Mouse (Mus musculus): ENCODE data around the gene Gnb1. TPM values are rescaled to one million over a fixed set of nuclear protein-coding genes. Genes with fewer than 3 reads are reported as not detected.
"Not testable (repeated sequence)": the region's sequence is repeated elsewhere in the genome, so short reads cannot be mapped to it uniquely, and the experiment has no call there.

Gnb1 gene
- total RNA-seq, 2 experiments from 2014 or later, result 272 to 286 TPM

GRCm38 (mm10) chr4:155549993-155550392 is 58.8 kb downstream of the Gnb1 start:
- DNase-seq (ENCODE audit: low spot score in 2 of 2), result no peak

- no peak for DNase-seq (ENCODE audit: low spot score in 2 of 2)
Measured at GRCm38 (mm10) chr4:155550446-155550845, 59.3 kb downstream of the Gnb1 start.

DNA sequence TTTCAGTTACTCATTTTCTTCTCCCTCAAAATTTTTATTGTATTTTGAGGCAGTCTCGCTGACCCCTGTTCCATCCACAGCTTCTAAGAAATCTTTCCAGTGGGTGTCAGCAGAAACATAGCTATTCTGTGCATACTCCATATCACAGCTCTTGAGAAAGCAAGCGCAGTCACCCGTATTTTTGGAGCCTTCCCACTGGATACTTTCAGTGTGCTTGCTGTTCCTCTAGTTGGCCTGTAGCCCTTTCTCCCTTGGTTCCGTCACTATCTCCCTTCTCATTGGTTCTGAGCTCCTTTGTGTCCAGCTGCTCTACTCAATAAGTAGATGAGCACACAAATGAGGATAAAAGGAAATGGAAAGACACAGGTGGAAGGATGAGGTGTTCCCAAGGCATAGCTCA is 59.9 kb downstream of the Gnb1 start:
- no peak for DNase-seq (ENCODE audit: low spot score in 2 of 2)

DNA sequence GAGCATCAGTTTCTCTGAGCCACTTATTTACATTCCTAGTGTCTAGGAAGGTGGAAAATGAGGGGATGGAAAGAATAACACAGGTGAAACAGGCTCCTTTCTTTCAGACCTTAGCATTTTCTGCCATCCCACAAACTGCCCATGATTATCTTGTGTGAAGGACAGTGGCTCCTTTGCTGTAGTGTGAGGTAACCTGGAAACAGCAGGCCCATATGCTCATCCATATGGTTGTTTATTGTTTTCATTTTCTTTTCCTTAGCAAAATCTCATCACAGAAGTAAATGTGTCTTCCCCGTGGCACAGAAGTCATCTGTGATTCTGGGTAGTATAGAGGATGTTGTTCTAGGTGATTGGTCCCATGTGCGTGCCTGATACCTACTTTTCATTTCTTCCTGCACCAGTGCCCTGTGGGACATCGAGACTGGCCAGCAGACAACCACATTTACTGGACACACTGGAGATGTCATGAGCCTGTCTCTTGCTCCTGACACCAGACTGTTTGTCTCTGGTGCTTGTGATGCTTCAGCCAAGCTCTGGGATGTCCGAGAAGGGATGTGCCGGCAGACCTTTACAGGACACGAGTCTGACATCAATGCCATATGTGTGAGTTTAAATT is 61.9 kb downstream of the Gnb1 start:
- no peak for DNase-seq (ENCODE audit: low spot score in 2 of 2)

DNA sequence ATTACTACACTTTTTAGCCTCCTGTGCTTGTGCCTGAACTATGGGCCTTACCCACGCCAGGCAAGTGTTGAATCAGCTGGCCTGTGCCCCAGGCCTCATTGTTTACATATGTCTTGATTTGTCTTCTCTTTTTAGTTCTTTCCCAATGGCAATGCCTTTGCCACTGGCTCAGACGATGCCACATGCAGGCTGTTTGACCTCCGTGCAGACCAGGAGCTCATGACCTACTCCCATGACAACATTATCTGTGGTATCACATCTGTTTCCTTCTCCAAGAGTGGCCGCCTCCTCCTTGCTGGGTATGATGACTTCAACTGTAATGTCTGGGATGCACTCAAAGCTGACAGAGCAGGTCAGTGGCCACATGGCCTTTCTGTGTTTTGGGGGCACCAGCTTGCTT is 63.7 kb downstream of the Gnb1 start:
- no peak for DNase-seq (ENCODE audit: low spot score in 2 of 2)

DNA sequence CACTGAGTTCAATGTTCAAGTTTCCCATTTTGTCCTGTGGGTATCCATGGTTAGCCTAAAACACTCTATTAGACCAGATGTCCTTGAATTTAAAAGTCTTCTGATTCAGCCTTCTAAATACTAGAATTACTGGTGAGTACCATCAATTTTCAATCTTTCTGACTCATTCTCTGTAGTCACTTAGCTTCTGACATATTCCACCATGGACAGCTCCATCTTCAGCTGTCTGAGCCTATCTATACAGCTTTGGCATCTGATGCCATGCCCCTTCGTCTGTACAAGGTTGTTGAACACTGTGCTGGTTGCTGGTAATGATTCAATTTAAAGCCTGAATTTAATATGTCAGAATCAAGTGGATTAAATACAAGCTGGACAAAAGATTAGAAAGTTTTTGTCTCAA is 64.3 kb downstream of the Gnb1 start:
- no peak for DNase-seq (ENCODE audit: low spot score in 2 of 2)

DNA sequence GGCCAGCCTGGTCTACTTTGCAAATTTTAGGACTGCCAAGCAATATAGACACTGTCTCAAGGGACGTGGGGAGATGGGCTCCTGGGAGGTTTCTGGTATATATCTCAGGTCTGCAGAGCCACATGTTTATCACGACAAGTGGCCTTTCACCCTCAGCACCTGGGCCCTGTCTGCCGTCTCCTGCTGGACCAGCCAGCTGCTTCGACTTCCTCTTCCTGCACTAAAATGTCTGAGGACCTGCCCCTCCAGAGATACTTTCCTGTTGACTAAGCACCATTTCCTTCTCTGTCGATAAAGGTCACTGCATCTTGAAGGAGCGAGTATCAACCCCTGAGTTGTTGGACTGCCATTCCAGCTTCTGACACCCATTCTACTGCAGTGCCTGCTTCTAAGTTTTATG is 68.3 kb downstream of the Gnb1 start:
- no peak for DNase-seq (ENCODE audit: low spot score in 2 of 2)

DNA sequence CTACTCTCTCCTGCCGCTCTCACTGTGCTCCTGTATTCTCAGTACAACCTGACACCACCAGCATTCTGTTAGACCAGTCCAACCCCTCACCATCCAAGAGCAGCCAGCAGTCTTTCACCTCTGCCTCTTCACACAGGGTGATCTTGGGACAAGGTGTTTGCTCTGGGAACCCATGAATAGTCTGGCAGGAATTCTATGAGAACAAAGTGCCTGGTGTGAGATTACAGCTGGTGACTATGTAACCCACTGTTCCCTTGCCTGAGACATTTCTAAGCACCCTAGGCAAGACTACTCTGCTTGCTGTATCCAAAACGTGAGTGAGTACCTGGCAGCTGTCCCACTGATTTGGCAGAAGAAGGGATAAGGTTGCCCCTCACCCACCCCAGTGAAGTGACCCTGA is 69.8 kb downstream of the Gnb1 start:
- no peak for DNase-seq (ENCODE audit: low spot score in 2 of 2)

GRCm38 (mm10) chr4:155561661-155562442 is 70.7 kb downstream of the Gnb1 start, which contains the start of gene Nadk:
TSS of gene Nadk (plus strand) at chr4:155562378.
- no peak for DNase-seq (ENCODE audit: low spot score in 2 of 2)

- peak in 1 of 2 experiments; percentile 71 for DNase-seq (ENCODE audit: low spot score in 2 of 2)
Measured at GRCm38 (mm10) chr4:155562725-155563399, 71.7 kb downstream of the Gnb1 start.

DNA sequence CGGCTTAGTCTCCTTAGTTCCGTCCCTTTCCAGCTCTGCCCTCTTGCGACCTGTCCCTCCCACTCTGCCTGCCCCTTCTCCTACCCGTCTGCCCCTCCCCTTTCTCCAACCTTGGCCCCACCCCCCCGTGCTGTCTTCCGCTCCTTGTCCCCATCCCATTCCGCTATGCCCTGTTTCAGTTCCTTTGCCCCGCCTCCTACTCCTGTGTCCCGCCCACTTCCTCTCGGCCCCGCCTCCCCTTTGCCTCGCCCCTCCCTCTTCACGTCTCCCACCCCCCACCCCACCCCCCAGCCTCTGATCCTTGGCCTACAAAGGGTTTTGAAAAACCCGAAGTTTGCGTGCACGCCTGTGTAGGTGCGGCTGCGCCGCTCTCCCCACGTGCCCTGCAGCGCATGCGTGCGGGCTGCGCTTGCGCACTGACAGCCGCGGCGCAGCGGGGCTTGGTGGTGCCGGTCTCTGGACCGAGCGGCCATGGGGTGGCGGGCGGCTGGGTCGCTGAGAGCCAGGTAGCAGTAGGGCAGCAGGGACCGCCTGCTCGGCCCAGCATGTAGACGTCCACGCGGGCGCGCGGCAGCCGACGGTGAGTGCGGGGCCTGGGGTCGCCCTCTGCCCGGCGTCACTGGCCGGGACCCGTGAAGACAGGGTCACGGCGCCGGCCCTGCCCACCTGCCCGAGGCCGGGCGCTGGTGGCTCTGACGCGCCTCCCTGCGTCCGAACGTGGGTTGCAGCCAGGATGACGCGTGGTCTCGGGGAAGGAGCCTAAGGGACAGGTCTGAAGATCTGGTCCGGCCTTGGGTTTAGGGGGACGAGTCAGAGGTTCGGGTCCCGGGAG is 72.5 kb downstream of the Gnb1 start:
- DNase-seq (ENCODE audit: low spot score in 2 of 2), result peak; percentile 89 to 94

DNA sequence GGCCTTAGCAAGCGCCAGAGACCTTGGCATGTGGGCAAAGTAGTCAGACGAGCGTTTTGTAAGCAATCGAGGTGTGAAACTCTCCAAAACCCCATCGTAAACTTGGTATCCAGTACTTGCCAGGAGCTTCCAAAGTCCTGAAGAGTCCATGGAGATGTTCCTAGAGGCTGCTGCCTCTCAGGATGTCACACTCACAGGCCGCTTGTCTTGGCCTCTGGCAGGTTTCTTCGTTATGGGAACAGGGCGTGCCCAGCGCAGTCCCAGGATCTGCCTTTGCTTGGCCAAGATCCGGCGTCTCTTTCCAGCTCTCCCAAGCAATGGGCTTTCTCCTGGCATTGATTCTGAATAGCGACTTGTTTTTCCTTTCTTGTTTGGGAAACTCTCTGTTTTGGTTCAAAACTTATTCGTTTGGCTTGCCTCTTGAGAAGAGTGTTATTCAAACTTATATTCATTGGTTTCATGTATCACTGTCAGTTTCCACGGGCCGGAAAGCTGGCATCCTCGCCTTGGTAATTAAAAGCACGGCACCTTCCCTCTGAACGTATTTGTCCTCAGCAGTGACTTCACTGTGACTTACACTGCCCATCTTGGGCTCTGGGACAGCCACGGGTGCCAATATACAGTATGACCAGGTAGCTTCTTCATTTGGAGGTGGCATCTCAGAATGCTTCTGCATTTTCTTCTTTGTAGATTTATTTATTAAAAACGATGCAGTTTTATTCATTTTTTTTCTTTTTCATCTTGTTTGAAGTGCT is 73.3 kb downstream of the Gnb1 start:
- peak in 1 of 2 experiments; percentile 39 for DNase-seq (ENCODE audit: low spot score in 2 of 2)

DNA sequence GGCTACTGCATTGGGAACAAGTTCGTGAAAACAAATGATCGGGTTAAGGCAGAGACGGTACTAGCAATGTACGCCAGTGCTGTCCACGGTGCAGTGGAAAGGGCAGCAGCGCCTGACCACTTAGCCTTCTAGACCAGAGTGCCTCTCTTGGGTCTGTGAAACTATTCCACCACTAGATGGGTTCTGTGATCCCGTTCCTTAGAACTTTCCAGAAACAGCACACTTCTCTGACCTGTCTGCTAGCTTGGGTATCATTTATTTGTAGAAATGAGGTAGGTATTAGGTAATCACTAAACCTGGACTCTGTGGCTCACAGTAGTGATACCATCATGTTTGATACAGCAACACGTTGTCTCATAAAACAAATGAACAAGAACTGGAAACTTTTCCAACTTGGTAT is 75.4 kb downstream of the Gnb1 start:
- DNase-seq (ENCODE audit: low spot score in 2 of 2), result no peak

DNA sequence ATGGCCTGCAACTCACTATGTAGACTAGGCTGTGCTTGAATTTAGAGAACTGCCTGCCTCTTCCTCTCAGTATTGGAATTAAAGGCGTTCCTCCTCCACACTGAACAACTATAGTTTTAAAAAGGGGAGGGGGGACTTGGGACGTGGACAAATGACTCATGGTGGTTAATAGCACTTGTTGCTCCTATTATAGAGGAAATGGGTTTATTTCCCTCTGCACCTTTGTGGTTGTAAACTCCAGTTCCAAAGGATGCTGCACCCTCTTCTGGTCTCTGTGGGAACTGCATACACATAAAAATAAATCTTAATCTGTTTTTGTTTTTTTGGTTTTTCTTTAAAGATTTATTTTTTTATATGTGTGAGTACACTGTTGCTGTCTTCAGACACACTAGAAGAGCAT is 77.0 kb downstream of the Gnb1 start:
- DNase-seq (ENCODE audit: low spot score in 2 of 2), result no peak

DNA sequence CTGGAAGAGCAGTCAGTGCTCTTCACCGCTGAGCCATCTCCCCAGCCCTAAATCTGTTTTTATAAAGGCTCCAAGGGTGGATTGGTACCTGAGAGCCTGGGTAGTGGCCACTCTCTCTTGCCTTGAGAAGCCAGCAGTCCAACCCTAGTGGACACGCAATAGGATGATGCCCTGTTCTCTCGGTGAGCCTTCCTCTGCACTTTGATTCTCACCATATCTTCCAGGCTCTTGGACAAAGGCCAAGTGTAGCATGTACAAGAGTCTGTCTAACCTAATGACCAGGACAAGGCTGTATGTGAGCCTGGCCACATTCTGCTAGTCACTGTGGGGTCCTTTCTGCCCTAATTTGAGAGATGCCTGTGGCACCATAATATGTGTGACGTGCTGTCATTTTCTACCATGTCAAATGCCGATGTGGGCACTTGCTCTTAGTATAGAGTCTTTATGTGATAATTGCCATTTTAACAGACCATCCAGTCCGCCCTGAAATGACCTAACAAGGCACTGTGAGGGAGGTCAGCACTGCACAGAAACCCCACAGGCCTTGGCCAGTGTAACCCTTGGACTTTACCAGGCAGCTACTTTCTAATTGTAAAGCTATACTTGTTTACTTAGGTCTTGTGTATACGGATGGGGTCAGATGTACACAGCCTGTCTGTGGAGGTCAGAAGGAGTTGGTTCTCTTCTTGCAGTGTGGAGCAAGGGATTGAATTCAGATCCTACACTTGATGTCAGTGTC is 77.6 kb downstream of the Gnb1 start:
- DNase-seq (ENCODE audit: low spot score in 2 of 2), result no peak

DNA sequence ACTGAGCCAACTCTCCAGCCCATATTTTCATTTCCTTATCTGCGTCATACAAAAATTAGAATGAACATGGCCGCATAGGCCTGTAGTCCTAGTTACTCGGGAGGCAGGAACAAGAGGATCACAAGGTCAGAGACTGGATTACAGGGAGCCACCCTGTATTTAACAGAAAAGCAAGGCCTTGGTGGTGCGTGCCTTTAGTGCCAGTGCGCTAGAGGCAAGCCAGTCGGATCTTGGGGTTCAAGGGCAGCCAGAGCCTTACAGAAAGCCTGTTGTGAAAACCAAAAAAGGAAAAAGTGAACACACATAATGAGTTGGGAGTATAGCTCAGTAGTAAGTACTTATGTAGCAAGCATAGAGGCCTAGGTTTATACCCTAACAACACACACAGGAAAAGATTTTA is 78.7 kb downstream of the Gnb1 start:
- DNase-seq (ENCODE audit: low spot score in 2 of 2), result no peak

DNA sequence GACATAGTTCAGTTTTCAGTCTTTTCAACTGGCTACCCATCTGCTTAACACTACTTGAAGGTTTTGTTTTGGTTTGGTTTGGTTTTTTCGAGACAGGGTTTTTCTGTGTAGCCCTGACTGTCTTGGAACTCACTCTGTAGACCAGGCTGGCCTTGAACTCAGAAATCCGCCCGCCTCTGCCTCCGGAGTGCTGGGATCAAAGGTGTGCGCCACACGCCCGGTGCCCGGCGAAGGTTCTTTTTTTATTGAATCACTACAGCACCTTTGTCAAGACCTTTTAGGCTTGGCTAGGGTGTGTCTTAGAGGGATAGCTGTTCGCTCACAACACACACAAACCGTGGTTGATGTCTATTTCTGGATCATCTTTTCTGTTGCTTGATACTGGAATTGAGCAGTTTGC is 79.2 kb downstream of the Gnb1 start:
- not testable (repeated sequence) for DNase-seq (ENCODE audit: low spot score in 2 of 2)

DNA sequence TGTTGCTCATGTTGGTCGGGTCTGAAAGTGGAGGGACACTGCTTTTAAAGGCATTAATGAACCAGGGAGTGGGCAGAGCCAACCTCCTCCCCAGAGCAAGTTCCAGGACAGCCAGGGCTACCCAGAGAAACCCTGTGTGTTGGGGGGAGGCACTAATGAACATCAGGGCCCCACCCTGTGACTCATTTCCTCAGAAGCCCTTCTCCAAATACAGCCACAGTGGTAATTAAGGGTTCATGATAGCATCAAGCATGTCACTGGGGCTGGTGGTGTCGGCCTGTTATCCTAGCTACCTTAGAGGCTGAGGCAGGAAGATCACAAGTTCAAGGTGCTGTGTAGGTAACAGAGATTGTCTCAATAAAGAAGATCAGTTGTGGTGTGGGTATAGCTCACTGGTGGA is 80.3 kb downstream of the Gnb1 start:
- no peak for DNase-seq (ENCODE audit: low spot score in 2 of 2)

- DNase-seq (ENCODE audit: low spot score in 2 of 2), result no peak
Measured at GRCm38 (mm10) chr4:155573155-155573554, 82.0 kb downstream of the Gnb1 start.

DNA sequence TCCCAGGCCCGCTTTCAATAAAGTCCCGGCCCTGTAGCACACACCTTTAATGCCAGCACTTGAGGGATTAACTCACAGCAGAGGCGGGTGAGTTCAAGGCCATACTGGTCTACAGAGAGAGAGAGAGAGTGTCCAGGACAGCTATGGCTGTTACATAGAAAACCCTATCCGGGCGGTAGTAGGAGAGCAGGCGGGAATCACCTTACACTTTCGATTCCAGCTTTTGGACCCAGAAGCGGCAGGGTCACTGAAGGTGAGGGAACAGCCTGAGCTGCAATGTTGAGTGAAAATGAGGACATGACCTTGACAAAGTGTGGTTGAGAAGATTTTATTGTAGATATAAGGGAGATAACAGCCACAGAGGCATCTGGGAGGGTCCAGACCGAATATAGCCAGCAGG is 82.7 kb downstream of the Gnb1 start:
- DNase-seq (ENCODE audit: low spot score in 2 of 2), result no peak

Measured in gastrocnemius, postnatal 4 days (tissue).